Mouse (Mus musculus) liver, postnatal 0 days (tissue): Measurements from ENCODE around the gene Cda. TPM values are rescaled to one million over a fixed set of nuclear protein-coding genes. Genes with fewer than 3 reads are reported as not detected.
A peak's percentile ranks its signal among the peaks of the same experiment; 100 is the strongest.

Experiments
- ATAC-seq: fragments of 200-750 bp; cut with Nextera tagmentation; 2 replicates; pipeline ENCODE4 v1.8.0; 2017; ENCODE audit warnings: mild to moderate bottlenecking, moderate library complexity
- DNase-seq: peaks from one replicate; pipeline ENCODE4 v3.0.0-alpha.2; 2016
- H3K27ac ChIP-seq: fragments of 300-500 bp; sonication (generic); 2 replicates; pipeline ENCODE4 v1.5.1; 2014; ENCODE audit warnings: antibody characterized with exemption, moderate library complexity, mild to moderate bottlenecking, low read depth
- H3K27me3 ChIP-seq: fragments of 300-500 bp; sonication (generic); 2 replicates; pipeline ENCODE4 v1.6.1; 2014; ENCODE audit warnings: low read length, control low read depth, mixed read lengths; ENCODE audit not compliant: insufficient read depth
- H3K36me3 ChIP-seq: fragments of 300-500 bp; sonication (generic); replicated peaks from 2 replicates; pipeline ENCODE4 v1.6.1; 2014; ENCODE audit warnings: mild to moderate bottlenecking, control low read depth, low read length, moderate library complexity, mixed read lengths; ENCODE audit not compliant: insufficient read depth
- H3K4me1 ChIP-seq: fragments of 300-500 bp; sonication (generic); 2 replicates; pipeline ENCODE4 v1.6.1; 2014; ENCODE audit warnings: antibody characterized with exemption, mild to moderate bottlenecking, control low read depth; ENCODE audit not compliant: insufficient read depth
- H3K4me2 ChIP-seq: fragments of 300-500 bp; sonication (generic); 2 replicates; pipeline ENCODE4 v1.6.1; 2014; ENCODE audit warnings: low read depth, mild to moderate bottlenecking, low read length, moderate library complexity, mixed read lengths
- H3K4me3 ChIP-seq: fragments of 300-500 bp; sonication (generic); 2 replicates; pipeline ENCODE4 v1.5.1; 2014; ENCODE audit warnings: low read depth, low read length
- H3K9ac ChIP-seq: fragments of 300-500 bp; sonication (generic); replicated peaks from 2 replicates; pipeline ENCODE4 v1.6.1; 2014; ENCODE audit warnings: mild to moderate bottlenecking, moderate library complexity
- H3K9me3 ChIP-seq: fragments of 300-500 bp; sonication (generic); 2 replicates; pipeline ENCODE4 v1.6.1; 2016; ENCODE audit warnings: mild to moderate bottlenecking, control low read depth, low read length, mixed read lengths
- CTCF ChIP-seq: sonication (generic); IDR thresholded peaks from 2 replicates; pipeline ENCODE4 v1.5.1; 2016; ENCODE audit warnings: antibody characterized with exemption, low read depth
- EP300 ChIP-seq: IDR thresholded peaks from 2 replicates; pipeline ENCODE4 v1.6.1; 2016; ENCODE audit warnings: antibody characterized with exemption, low read depth, mild to moderate bottlenecking
- WGBS: fragments of 180-500 bp; shearing (Covaris S2); extraction: QIAGEN DNeasy Blood & Tissue Kit; methylation state at CpG from one replicate; pipeline ENCODE4 v1.1.7; 2014; ENCODE audit not compliant: insufficient replicate concordance; 5-methylcytosine and 5-hydroxymethylcytosine counted together
- polyA plus RNA-seq: library from polyadenylated mRNA; unstranded; fragments of >200 nt; fragmentation: Nextera tagmentation; extraction: Ambion mirVana; gene quantifications from 2 replicates; pipeline ENCODE4 v1.2.1, GENCODE M21; 2015

Cda gene
- polyA plus RNA-seq, 1 experiment from 2014 or later: 17.7 TPM

DNA sequence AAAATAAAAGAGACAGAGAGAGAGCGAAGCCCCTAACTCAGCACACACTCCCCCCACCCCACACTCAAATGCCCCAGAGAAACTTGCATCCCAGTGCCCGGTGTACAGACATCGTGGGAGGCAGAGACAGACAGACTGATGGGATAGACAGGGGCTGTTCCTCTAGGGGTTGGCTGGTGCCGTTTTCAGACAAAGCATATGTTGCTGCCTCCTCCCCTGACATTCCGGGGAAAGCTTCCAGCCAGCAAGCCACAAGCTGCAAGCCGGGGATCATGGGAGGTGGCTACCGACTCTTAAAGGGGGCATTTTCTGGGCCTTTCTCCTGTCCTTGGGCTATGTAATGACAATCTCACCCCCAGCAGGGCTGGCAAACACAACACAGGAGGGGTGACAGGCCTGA lies 25.9 kb upstream of the Cda start:
- H3K4me1 ChIP-seq: no peaks in the 10 kb centered on the region; the same call in 1 of the 2 replicates
- DNase-seq (no peak), ATAC-seq (no peak)
- no peak for TF ChIP-seq CTCF
- TF ChIP-seq EP300: no peak
- no peak overlapping the region for H3K27ac ChIP-seq
- H3K9ac ChIP-seq: no peak overlapping the region
- no peaks in the 10 kb centered on the region for H3K36me3 ChIP-seq
- no peak overlapping the region for H3K4me3 ChIP-seq
- WGBS: 61% methylated on average over 7 of the region's 7 CpGs
- H3K27me3 ChIP-seq: peaks cover 47% of the 10 kb centered on the region
- no peaks in the 10 kb centered on the region for H3K9me3 ChIP-seq
- no peak overlapping the region for H3K4me2 ChIP-seq

DNA sequence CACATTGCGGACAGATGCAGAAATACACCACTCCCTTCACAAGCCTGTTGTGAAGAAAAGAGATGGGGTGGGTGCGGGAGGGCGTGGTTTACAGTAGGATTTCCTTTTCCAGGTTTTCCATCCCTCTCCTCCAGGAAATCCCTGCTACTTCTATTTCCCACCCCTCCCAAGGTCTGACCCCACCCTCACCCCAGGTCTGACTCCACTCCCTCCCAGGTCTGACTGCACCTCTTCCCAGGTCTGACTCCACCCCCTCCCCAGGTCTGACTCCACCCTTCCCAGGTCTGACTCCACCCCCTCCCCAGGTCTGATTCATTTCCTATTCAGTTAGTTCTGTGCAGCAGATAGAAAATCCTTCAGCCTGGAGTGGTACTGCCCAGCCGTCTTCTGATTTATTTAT lies 16.0 kb upstream of the Cda start:
- H3K4me3 ChIP-seq: no peak overlapping the region
- no peaks in the 10 kb centered on the region for H3K4me1 ChIP-seq
- no peak overlapping the region for H3K4me2 ChIP-seq
- DNase-seq (no peak), ATAC-seq (no peak)
- no peak for TF ChIP-seq EP300
- WGBS: 56% methylated on average over 4 of the region's 4 CpGs
- H3K9me3 ChIP-seq: no peaks in the 10 kb centered on the region
- no peaks in the 10 kb centered on the region for H3K27me3 ChIP-seq
- no peaks in the 10 kb centered on the region for H3K36me3 ChIP-seq
- H3K9ac ChIP-seq: no peak overlapping the region
- H3K27ac ChIP-seq: no peak overlapping the region

DNA sequence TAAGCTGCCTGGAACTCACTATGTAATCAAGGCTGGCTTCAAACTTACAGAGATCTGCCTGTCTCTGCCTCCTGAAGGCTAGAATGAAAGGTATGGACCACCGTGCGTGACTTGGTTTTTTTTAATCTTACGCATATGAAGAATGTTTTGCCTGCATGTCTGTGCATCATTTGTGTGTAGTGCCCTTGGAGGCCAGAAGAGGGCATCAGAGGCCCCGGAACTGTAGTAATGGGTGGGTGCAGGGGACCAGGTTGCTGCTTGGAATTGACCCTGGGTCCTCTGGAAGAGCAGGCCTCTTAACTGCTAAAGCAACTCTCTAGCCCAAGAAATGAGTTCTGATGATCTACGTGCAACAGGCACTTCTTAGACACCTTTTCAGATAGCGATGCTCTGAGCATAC lies 14.7 kb upstream of the Cda start:
- no peak for ATAC-seq
- Histone ChIP-seq H3K36me3 (no peaks in the 10 kb centered on the region), H3K4me2 (no peak overlapping the region), H3K27me3 (no peaks in the 10 kb centered on the region), H3K9ac (no peak overlapping the region), H3K4me3 (no peak overlapping the region), H3K27ac (no peak overlapping the region), H3K4me1 (no peaks in the 10 kb centered on the region), H3K9me3 (no peaks in the 10 kb centered on the region)
- TF ChIP-seq CTCF: peak; percentile 46
- no peak for TF ChIP-seq EP300
- 70% methylated on average over 6 of the region's 6 CpGs for WGBS
- no peak for DNase-seq

DNA sequence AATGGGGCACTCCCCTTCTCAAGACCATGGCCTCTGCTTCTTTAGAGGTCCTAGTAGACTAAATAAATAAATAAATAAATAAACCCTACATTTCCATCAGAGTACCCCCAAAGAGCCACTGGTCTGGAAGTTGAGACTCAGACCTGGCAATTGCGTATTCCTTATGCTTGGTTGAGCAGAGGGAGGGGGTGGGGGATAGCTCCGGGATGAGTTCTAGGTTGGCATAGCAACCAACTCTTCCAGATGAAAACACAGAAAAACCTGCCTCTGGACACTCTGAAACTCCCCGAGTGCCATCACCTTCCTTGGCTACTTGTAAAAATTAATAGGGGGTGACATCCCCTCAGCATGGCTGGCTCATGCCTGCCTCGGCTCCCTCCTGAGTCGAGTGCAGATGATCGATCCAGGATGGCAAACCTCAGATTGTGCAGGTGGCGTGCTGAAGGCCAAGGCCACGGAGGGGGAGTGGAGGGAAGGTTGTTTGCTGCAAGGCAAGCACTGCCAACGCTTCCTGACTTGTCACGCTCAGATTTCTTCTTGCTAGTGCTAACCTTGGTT lies 12.4 kb upstream of the Cda start:
- TF ChIP-seq CTCF: no peak
- H3K4me1 ChIP-seq: no peaks in the 10 kb centered on the region
- no peak overlapping the region for H3K4me2 ChIP-seq
- H3K9me3 ChIP-seq: no peaks in the 10 kb centered on the region
- WGBS: 53% methylated on average over 10 of the region's 10 CpGs
- no peaks in the 10 kb centered on the region for H3K36me3 ChIP-seq
- no peak overlapping the region for H3K4me3 ChIP-seq
- no peak overlapping the region for H3K27ac ChIP-seq
- ATAC-seq (no peak), DNase-seq (no peak)
- no peaks in the 10 kb centered on the region for H3K27me3 ChIP-seq
- H3K9ac ChIP-seq: no peak overlapping the region

DNA sequence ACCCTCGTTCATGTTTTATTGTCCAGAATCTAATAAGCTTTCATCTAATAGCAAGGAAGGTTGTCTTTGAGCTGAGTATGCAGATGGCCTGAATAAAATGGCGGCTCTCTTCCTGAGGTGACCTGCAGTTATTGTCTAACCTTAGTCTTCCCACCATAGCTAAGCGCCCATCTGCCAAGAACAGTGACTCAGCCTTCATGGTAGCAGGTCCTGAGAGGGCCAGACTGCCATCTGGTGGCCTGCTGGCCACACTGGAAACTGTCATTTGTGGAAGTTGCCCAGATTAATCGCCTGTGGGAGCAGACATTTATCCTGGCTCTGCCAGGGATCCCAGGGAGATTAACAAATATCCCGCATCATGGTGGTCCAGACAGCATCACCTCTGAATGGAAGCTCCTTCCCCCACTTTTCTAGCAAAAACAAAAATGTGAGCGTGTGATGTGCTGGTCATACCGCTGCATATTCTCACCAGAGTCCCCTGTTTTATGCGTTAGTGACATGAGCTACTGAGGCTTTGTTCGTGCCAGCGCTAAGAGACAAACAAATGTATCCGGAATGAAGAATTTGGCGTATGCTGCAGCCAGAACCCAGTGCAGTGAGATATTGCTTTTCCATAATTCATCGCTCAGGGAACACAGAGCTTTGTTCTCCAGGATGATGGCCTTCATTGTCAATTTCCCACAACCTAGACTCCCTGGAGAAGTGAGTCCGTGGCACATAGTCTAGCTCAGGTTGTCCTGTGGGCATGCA lies 11.5 kb upstream of the Cda start:
- DNase-seq: peak; percentile 69
- TF ChIP-seq EP300 (no peak), CTCF (peak; percentile 90)
- no peaks in the 10 kb centered on the region for H3K9me3 ChIP-seq
- H3K4me2 ChIP-seq: no peak overlapping the region
- no peaks in the 10 kb centered on the region for H3K4me1 ChIP-seq
- no peak overlapping the region for H3K9ac ChIP-seq
- no peaks in the 10 kb centered on the region for H3K36me3 ChIP-seq
- WGBS: 52% methylated on average over 14 of the region's 14 CpGs
- H3K4me3 ChIP-seq: no peak overlapping the region
- peak; percentile 72 for ATAC-seq
- no peak overlapping the region for H3K27ac ChIP-seq
- H3K27me3 ChIP-seq: no peaks in the 10 kb centered on the region

DNA sequence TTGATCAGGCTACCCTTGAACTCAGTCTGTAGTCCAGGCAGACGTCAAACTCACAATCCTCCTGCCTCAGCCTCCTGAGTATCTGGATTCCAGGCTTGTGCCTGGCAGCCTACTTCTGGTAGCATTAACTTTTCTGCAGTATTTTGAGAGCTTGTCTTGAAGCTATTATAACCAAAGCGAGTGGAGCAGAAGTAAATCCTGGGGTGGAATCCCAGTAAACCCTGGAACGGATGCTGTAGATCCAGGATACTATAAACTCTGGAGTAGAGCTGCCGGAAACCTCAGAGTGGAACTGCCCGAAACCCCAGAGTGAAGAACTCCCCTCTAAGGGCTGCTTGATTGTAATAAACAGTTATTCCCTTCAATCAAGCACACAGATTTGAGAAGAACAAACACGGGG lies 9.7 kb upstream of the Cda start:
- TF ChIP-seq EP300 (no peak), CTCF (no peak)
- H3K27ac ChIP-seq: no peak overlapping the region
- WGBS: 60% methylated on average over 6 of the region's 6 CpGs
- DNase-seq (peak; percentile 34), ATAC-seq (no peak)
- no peak overlapping the region for H3K4me2 ChIP-seq
- no peak overlapping the region for H3K4me3 ChIP-seq
- no peaks in the 10 kb centered on the region for H3K4me1 ChIP-seq
- H3K9me3 ChIP-seq: no peaks in the 10 kb centered on the region
- no peak overlapping the region for H3K9ac ChIP-seq
- H3K36me3 ChIP-seq: no peaks in the 10 kb centered on the region
- no peaks in the 10 kb centered on the region for H3K27me3 ChIP-seq
